Mouse (Mus musculus): Measurements from ENCODE around the gene Lman2l.

The Lman2l gene

DNA sequence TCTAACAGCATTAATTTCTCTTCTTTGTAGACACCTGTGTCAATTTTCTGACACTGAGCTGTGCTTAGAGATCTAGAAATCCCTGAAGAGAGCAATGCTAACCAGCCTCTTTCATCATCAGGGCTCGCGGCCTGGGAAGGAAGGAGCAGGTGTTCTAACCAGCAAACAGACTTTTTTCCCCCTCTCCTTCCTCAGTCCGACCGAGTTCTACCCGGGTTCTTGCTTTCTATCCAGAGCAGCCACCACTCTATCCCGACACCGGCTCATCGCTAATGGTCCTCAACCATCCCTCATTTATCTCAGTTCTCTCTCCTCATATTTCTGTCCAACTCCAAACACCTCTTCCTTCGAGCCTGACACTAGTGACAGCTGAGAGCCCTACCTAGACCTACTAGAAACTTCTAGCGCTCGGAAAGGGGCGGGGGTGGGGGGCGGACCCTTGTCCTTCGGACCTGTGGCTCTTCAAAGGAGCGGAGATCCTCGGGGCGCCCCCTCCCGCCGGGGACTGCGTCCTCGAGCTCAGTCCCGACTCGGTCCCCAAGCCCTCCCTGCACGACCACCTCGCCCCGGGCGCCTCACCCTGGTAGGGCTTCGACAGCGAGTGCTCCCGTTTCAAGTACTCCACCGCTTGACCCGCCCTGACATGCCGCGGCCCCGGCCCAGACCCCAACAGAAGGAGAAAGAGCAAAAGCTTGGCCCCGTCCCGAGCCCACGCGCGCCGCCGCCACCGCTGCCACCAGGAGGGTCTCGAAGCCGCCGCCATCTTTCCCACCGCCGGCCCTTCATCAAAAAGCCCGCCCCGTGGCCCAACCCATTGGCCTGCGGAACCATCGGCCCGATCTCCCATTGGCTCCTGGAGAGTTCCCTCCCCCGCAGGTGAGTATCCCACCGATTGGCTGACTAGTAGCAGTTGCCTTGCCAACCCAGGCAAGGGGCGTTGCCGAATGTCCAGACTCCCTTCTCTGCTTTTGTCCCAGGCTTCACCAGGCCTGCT, at the start of gene Lman2l:
Gene Lman2l, minus strand, starts transcription at position 801 of the 994 bp plus-strand sequence.
- in situ Hi-C loops (cut with MboI; ENCODE audit: low pct_unique_long_range_greater_than_20kb in 1 of 2, low sequenced_read_pairs in 2 of 2, unreplicated experiment in 1 of 2): no loop called here

DNA sequence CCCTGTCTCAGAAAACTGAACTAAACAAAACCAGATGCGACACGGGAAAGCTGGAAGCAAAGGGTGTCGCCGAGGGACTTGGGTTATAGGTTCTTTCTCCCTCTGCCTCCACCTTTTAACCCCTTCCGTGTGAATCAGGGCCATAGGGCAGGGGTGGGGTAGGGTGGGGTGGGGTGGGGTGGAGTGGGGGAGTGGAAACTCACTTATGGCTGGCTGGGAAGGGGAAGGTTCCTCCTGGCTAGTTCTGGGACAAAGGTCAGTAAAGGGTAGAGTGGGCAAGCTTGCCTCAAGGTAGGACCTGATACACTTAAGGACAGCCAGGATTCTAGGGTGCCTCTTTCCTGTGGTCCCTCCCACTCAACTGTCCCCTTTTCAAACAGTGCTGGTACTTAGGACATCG, 48.2 kb upstream of the Lman2l start:
- in situ Hi-C loops (cut with MboI; ENCODE audit: low pct_unique_long_range_greater_than_20kb in 1 of 2, low sequenced_read_pairs in 2 of 2, unreplicated experiment in 1 of 2): no loop called here

DNA sequence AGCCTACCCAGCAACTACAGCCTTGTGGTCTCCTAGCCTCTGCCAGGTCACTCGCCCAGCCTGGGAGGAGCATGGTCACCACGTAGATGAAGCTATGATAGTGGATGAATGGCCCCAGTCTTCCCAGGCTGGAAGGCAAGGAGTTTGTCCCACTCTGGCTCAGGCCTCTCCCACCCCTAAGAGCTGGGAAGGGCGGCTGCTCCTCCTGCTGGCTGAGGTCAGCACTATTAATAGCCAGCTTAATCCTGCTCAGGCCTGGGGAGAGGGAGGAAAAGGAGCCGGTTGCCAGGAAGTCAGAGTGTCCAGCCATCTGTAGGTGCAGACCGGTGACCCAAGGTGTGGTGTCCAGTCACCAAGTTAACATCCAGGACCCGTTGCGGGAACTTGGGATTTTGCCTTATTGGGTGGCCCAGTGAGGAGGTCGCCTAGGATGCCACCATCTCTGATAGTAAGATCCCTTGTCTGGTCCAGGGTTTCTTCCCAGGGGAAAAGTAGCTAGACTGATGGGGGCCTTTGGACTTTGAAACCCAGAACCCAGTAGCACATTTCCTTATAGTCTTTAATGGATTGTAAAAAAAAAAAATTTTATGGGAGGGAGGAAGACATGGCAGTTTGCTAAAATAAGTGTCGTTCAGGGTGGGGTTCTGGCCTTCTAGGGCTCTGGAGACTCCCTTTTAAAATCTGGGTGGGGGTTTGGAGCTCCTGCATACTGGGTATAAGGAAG, 47.5 kb upstream of the Lman2l start:
- in situ Hi-C loops (cut with MboI; ENCODE audit: low pct_unique_long_range_greater_than_20kb in 1 of 2, low sequenced_read_pairs in 2 of 2, unreplicated experiment in 1 of 2): no loop called here

DNA sequence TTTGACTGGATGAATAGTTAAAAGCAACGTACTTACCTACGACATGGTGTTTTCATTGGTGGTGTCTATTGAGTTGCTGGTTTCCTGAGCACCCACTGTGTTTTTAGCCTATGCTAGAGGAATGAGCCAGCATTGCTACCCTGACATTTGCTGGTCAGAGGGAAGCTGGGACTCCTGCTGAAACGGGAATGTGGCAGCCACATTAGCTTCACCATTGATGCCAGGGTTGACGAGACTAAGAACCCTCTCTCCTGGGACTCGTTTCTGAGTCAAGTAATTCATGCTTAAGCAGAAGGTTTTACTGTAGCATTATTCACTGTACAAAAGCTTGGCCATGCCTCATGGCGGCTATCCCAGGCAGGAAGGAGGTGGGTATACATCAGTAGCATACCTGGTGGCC, 44.6 kb upstream of the Lman2l start:
- in situ Hi-C loops (cut with MboI; ENCODE audit: low pct_unique_long_range_greater_than_20kb in 1 of 2, low sequenced_read_pairs in 2 of 2, unreplicated experiment in 1 of 2): no loop called here

DNA sequence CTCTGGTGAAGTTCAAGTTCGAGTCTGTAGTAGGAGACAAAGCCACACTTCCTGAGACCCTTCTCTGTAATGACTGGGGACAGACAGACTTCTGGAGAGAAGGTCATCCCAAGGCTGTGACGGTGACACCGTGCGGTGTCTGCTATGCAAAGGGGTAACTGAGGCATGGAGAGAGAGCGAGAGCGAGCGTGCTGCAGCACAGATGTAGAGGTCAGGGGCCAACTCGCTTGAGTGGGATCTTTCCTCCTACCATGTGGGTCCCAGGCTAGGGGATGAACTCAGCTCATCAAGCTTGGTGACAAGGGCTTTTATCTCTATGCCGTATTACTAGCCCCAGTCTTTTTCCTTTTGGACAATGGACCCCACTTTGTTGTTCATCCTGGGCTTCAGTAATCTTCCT, 42.0 kb upstream of the Lman2l start:
- in situ Hi-C loops (cut with MboI; ENCODE audit: low pct_unique_long_range_greater_than_20kb in 1 of 2, low sequenced_read_pairs in 2 of 2, unreplicated experiment in 1 of 2): no loop called here

DNA sequence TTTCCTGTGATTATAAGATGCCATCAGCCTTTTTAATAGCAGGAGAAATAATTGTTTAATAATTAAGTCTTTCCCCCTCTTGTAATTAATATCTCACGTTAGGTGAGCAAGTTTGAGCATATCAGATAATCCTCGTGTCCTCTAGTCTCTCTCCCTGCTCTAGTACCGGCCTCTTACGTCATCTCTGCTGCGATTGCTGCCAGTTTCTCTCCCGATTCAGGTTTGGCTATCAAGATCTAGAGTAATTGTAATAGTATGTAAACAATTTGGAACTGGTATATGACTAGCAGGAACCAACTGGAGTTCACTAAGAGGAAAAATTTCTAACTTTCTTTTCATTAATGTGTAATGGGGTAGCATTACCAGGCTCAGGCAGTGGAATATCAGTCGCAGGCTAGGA, 40.0 kb upstream of the Lman2l start:
- in situ Hi-C loops (cut with MboI; ENCODE audit: low pct_unique_long_range_greater_than_20kb in 1 of 2, low sequenced_read_pairs in 2 of 2, unreplicated experiment in 1 of 2): no loop called here

DNA sequence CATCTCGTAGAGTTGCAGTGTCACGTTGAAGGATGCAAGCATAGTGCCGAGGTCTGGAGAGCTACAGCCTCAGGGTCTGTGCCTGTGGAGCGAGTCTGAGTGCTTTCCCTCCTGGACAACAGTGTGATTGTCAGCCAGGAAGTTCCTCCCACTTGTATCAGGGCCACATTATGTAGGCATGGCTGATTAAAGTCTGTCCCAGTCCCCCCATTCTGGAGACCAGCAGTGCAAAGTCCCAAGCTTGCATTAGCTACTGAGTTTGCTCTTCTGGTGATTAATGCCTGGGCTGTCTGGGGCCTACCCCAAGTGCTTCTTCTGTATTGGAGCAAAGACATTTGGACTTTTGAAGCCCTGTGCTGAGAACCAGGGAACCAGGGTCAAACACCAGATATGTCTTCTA, 38.8 kb upstream of the Lman2l start:
- in situ Hi-C loops (cut with MboI; ENCODE audit: low pct_unique_long_range_greater_than_20kb in 1 of 2, low sequenced_read_pairs in 2 of 2, unreplicated experiment in 1 of 2): no loop called here

DNA sequence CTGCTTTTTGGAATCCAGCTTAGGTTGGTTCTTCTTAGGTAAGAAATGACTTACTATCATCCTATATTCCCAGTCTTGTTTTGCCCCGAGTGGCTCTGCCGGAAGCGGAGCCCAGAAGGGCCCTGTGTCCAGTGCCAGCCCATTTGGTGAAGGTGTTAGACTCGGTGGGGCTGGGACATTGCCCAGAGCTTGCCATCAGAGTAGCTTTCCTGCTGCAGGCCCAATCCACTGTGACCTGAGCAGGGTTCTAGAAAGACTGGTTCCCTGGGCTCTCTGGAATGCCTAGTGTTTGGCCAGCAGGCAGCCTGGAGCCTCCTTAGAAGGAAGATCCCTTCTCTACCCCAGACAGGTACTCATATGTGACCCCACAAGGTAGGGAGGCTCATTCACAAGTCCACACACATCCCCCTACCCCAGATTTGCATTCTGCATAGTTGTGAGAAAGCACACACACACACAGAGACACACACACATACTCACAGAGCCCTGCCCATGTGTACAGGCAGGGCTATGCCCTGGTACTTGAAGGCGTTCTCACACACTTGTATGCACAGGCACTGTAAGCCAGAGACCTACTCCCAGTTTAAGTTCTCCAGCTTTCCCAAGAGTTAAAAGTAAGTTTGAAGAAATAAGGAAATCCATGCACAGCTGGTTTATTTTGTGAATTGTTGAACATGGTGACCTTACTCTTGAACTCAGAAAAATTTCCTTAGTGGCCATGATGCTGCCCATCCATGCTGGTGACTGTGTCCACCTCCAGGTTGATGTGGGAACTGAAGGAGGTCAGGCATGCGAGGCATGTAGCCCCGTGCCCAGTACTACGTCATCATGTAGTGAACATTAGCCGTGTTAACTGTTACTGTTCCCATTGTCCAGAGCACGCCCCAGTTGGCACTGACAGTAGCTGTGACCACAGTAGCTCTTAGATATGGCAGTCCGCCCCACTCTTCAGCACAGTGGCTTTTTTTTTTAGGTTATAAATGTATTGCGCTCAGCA, 35.1 kb upstream of the Lman2l start:
- in situ Hi-C loops (cut with MboI; ENCODE audit: low pct_unique_long_range_greater_than_20kb in 1 of 2, low sequenced_read_pairs in 2 of 2, unreplicated experiment in 1 of 2): no loop called here

DNA sequence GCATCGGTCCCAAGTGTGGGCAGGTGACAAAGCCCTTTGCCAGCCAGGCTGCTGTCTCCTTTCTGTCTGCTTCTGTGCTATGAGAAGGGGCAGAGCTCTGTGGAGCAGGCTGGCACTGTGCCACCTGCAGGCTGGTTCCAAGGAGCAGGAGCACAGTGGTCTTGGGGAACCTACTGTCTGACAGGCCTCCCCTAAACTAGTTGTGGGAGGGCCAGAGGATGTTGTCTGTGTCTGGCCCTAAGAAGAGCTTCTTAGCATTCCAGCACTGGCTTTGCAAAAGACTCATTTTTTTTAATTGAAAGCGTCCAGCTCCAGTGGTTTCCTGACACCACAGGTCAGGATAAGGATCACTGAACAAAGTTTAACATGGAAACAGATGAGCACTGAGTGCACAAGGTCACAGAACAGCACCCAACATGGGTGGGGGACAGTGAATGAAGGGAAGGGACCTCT, 33.3 kb upstream of the Lman2l start:
- in situ Hi-C loops (cut with MboI; ENCODE audit: low pct_unique_long_range_greater_than_20kb in 1 of 2, low sequenced_read_pairs in 2 of 2, unreplicated experiment in 1 of 2): no loop called here

DNA sequence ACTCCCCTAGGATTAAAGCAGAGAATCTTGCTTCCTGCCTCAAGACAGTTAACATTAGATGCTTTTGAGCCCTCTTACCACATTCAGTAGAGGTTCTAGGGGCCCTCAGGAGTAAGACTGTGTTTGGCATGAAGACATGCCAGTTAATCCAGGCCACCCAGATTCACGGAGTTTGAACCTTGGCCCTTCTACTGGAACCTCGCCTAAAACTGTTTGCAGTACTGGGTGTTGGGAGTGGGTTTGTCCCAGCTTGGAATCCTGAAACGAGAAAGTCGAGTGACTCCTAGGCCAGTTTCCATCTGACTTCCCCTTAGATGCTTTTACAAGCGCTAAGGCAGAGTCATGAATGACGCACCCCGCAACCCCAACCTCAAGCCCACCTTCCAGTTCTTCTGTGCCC, 31.4 kb upstream of the Lman2l start:
- in situ Hi-C loops (cut with MboI; ENCODE audit: low pct_unique_long_range_greater_than_20kb in 1 of 2, low sequenced_read_pairs in 2 of 2, unreplicated experiment in 1 of 2): no loop called here

DNA sequence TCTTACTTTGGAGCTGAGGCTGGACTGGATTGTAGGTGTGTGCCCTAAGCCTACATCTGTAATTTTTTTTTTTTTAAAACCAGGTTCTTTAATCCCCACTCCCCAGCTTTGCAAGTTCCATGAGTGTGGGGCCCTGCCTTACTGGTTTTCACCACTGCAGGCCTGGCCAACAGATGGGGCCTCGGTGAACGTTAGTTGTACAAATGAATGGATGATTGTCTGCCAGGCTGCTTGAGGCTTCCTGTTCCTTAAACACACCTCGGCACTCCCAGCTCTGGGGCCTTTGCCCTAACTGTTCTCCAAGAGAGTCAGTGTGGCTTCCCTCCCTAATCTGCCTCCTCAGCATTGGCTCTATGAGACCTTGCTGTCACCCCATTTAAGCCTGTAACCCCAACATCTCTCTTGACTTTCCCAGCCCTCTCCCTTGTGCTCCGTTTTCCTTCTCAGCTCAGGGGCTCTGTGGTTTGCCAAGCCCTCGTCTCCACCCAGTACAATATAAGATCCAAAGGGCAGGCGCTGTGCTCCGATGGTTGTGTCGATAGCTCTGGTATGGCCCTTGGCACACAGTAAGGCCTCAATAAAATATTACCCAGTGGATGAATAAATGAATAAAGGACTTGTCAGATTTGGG, 30.5 kb upstream of the Lman2l start:
- in situ Hi-C loops (cut with MboI; ENCODE audit: low pct_unique_long_range_greater_than_20kb in 1 of 2, low sequenced_read_pairs in 2 of 2, unreplicated experiment in 1 of 2): no loop called here

DNA sequence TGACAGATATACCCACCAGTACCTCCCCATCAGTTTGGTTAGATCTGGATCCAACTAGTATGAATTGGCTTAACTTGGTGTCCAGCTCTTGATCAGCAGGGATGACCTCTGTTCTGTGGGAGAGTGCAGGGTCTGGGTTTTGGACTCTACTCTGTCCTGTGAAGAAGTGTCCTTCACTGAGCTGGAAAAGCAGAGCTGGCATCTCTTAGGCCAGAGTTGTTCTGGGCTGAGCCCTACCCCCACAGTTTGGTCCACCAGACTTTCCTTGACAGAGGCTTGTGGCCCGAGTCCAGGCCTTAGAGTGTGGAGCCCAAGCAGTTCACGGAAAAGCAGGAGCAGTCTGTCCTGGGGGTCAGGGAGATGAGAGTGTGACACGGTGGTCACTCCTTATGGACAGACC, 29.6 kb upstream of the Lman2l start:
- in situ Hi-C loops (cut with MboI; ENCODE audit: low pct_unique_long_range_greater_than_20kb in 1 of 2, low sequenced_read_pairs in 2 of 2, unreplicated experiment in 1 of 2): no loop called here

DNA sequence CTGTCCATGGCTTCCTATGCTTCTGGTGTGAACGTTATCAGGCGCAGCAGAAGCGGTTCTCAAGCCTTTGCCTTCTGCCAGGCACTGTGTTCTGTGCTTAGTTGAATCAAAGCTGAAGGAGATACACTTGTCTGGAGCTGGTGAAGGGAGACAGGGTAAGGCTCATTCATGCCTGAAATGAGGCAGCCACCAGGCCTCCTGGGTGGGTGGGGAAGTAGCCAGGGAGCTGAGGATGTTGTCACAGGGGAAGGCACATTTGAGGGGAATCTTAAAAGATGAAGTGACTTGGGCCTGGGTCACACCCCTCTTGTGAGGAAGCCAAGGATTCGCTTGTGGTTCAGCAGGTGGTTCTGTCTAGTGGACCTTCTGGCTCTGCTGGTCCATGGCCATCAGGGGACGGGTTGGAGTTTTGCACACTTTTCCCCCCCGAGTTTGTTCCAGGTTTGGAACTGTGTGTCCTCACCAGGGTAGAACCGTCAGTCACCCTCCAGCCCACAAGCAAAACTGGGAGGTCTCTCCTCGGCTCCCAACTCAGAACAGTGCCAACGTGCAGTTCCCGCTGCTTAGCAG, 28.2 kb upstream of the Lman2l start:
- in situ Hi-C loops (cut with MboI; ENCODE audit: low pct_unique_long_range_greater_than_20kb in 1 of 2, low sequenced_read_pairs in 2 of 2, unreplicated experiment in 1 of 2): no loop called here

DNA sequence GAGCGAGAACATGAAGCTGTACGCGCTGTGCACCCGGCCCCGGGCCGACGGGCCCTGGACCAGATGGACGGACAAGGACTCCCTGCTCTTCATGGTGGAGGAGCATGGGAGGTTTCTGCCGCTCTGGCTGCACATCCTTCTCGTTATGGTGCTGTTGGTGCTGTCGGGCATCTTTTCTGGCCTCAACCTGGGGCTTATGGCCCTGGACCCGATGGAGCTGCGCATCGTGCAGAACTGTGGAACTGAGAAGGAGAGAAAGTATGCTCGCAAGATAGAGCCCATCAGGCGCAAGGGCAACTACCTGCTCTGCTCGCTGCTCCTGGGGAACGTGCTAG, 27.0 kb upstream of the Lman2l start:
- in situ Hi-C loops (cut with MboI; ENCODE audit: low pct_unique_long_range_greater_than_20kb in 1 of 2, low sequenced_read_pairs in 2 of 2, unreplicated experiment in 1 of 2): no loop called here

DNA sequence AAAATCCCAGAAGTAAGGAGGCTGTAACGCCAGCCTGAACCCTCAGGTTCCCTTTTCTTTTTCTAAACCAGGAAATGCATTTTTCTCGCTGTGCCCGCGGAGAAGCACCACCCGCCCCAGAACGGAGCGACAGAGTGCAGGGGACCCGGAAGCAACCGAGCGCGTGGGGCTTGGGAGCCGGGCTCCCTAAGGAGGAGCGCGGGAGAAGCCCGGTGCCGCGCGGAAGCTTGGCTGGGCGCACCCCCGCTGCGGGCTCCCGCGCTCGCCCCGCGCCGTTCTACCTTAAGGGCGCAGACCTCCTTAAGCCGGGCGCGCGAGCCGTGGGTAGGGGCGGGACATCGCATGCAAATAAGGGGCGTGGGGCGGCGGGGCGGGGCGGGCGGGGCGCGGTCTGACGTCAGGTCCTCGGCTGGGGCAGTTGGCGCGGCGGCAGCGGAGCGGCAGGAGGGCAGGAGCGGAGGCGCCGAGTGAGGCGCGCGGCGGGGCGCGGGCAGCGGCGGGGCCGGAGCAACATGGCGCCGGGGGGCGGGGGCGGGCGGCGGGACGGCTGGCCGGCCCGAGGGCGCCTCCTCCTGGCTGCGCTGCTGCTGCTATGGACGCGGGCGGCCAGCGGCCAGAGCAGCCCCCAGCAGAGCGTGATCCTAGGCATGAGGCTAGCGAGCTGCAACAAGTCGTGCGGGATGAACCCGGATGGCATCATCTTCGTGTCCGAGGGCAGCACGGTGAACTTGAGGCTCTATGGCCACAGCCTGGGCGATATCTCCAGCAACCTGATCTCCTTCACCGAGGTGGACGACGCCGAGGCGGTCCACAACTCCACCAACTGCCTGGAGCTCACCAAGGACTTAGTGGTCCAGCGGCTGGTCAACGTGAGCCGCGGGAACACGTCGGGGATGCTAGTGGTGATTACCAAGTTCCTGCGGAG, 26.4 kb upstream of the Lman2l start, which contains the start of gene Cnnm4:
Gene Cnnm4, plus strand, starts transcription at position 440 of the 925 bp plus-strand sequence.
- in situ Hi-C loops (cut with MboI; ENCODE audit: low pct_unique_long_range_greater_than_20kb in 1 of 2, low sequenced_read_pairs in 2 of 2, unreplicated experiment in 1 of 2): no loop called here

DNA sequence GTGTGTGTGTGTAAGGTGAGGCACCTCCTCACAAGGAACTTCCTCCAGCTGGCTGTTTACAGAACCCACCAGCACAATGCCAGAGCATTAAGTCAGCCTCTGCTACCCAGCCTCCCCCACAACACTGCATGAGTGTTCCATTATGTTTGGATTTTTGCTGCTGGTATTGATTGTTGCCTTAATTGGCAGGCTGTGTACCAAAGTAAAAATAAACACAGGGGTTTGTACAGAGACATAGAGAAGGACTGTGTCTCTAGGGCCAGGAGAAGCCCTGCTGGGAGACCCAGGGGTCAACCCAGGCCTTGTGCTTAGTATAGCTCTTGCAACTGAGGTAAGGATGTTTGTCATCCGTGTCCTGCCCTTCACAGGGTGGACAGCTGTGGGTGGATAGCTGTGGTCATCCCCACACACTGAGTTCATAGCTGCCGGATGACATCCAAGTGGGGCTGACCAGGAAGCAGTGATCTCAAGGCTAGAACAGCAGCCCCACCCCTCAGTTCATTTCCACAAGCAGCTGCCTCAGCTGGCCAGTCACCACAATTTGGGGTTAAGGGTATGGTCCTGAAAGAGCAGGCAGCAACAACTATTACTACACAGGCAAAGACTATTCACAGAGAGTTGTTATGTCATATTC, 24.9 kb upstream of the Lman2l start:
- in situ Hi-C loops (cut with MboI; ENCODE audit: low pct_unique_long_range_greater_than_20kb in 1 of 2, low sequenced_read_pairs in 2 of 2, unreplicated experiment in 1 of 2): no loop called here

Measured in mouse embryonic stem cell (cell line).